Mouse (Mus musculus): ENCODE measurements around the gene Sec14l2.

- TF ChIP-seq CTCF (IDR thresholded peaks at IDR 0.05; ENCODE audit: low read depth) = 0 out of 2 replicates have a peak, but pooled peaks have one; percentile 3
- no peak for TF ChIP-seq EP300 (optimal IDR thresholded peaks at IDR 0.05)
These were observed 46.6 kb downstream of the Sec14l2 start for GRCm38 (mm10) chr11:4076633-4077032.
